Mouse (Mus musculus): ENCODE data around the gene Grhl1.

DNA sequence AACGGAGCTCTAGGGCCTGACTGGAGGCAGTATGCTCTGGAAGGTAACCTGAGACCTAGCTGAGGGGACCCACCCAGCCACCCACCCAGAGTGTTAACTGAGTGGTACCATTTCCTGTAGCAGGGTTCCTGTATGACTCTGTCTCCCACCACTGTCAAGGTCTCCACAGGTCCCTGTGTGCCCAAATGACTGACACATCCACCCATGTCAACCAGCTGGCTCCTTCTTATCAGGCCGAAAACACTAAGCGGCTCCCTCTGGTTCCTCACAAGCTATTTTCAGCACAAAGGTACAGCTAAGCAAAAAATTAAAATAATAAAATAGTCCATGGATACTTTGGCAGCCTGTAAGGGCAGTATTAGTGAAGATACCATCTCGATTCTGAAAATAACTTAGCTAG lies 62.1 kb downstream of the Grhl1 start:
- TF ChIP-seq CTCF (IDR thresholded peaks at IDR 0.05; ENCODE audit: borderline replicate concordance, control insufficient read depth, extremely low read depth, insufficient read depth, low read length, poor library complexity), result no peak
- TF ChIP-seq POLR2A (IDR thresholded peaks at IDR 0.05; ENCODE audit: control insufficient read depth, extremely low read depth, insufficient read depth, low read length, poor library complexity), result no peak
